Mouse (Mus musculus) T-helper 17 cell (primary cell): ENCODE measurements around the gene Hnrnpu.
"Not testable (repeated sequence)": the region's sequence is repeated elsewhere in the genome, so short reads cannot be mapped to it uniquely, and the experiment has no call there.

ENCODE experiments used
- in situ Hi-C, 2 experiments: fragments of 300-600 bp; cut with MboI, MseI; formaldehyde crosslinking; loops; 1 replicate in 1 of 2; 2 replicates in 1 of 2; pipeline ENCODE4 v1.15.1; 2025; ENCODE audit warnings: high pct_unique_total_duplicates in 2 of 2

Hnrnpu gene

GRCm38 (mm10) chr1:178337551-178338317 is at the start of gene Hnrnpu:
Gene Hnrnpu, minus strand, starts transcription at chr1:178337797.
- in situ Hi-C loops, result loop anchor here (10.0 kb wide), 2 partner anchors 67 to 543 kb away; partner anchors contain the start of genes Adss (in 2 of the 2) and Efcab2 (in 2 of the 2)

- in situ Hi-C loops, result no loop called here
Observed at GRCm38 (mm10) chr1:178382165-178382564, 44.6 kb upstream of the Hnrnpu start.

DNA sequence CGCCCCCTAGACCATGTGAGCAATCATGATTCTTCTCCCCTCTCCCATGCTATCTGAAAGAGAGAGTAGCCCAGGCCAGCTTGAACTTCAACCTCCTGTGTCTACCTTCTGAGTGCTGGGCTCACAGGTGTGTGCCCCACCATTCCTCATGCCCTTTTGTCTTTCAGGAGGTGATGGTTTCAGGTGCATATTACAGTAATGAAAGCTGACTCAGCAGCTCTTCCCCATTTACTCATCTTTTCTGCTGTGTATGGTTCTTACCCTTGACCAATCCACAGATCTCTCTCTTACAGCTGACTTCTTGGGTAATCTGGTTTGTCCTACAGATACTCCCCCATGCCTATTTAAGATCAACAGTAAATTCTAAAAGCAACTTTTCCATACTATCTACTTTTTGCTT is 41.6 kb upstream of the Hnrnpu start:
- in situ Hi-C loops, result no loop called here

GRCm38 (mm10) chr1:178378115-178378514 is 40.5 kb upstream of the Hnrnpu start:
- in situ Hi-C loops, result no loop called here

DNA sequence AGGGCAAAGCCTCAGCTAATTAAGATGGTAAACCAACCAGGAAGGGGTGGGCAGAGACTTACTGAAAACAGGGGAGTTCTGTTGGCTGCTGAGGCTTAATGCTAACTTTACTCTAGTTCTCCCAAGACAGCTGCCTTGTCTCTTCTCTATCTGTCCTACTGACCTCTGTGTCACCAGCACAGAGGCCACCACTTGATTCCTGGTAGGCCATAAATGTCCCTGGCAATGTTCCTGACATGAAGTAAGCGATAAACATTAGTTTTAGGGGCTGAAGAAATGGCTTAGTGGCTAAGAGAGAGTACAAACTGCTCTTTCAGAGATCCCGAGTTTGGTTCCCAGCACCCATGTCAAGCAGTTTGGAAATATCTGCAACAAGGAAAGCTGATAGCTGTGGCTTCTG is 39.3 kb upstream of the Hnrnpu start:
- in situ Hi-C loops, result no loop called here

DNA sequence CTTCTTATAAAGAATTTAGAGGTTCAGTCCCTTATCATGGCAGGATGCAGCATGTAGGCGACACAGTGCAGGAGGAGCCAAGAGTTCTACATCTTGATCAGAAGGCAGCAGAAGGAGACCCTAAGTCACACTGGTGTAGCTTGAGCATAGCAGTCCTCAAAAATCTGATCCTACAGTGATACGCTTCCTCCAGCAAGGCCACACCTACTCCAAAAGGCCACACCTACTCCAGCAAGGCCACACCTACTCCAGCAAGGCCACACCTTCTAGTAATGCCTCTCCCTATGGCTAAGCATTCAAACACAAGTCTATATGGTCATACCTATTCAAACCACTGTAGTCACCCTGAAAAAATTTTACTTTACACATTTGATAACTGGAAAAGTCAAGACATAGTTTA is 38.5 kb upstream of the Hnrnpu start:
- in situ Hi-C loops, result no loop called here

- in situ Hi-C loops, result no loop called here
Observed at GRCm38 (mm10) chr1:178375381-178375780, 37.8 kb upstream of the Hnrnpu start.

DNA sequence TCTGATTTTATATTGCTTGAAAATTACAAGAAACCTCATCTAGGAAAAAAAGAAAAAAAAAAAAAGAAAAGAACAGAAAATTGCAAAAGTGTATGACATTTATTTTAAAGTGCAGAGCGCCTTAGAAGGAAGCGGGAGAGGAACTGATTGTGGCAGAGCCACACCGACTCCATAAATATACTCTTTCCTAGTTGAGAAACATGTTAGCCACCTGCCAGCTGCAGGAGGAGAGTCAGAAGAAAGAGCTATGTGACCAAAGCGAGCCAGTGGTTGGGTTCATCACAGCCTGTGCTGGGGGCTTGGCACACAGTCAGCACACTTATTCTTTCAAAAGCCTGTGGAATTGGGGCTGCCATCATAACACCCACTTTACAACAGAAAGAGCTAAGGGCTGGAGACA is 35.1 kb upstream of the Hnrnpu start:
- in situ Hi-C loops, result no loop called here

- in situ Hi-C loops, result no loop called here
Observed at GRCm38 (mm10) chr1:178369272-178369651, 31.7 kb upstream of the Hnrnpu start.

- in situ Hi-C loops, result no loop called here
Observed at GRCm38 (mm10) chr1:178368548-178369271, 31.1 kb upstream of the Hnrnpu start.

DNA sequence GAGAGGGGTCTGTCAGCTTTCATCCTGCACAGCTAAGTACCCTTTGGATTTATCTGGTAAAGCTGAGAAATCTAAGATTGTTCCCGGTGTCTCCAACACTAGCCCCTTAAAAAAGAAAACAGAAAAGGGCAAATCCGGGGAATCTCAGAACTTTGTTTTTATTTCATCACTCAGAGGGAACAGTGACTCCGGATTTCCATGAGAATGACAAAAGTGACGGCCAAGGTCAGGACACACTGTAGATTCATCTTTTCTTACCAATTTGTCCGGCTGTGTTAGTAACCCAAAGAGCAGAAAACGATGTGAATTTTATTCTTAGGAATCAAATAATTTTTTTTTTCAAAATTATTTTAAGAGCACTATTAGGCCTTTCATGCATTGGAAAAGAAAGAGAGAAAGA is 30.5 kb upstream of the Hnrnpu start:
- in situ Hi-C loops, result no loop called here

GRCm38 (mm10) chr1:178365171-178365570 is 27.6 kb upstream of the Hnrnpu start:
- in situ Hi-C loops, result no loop called here

DNA sequence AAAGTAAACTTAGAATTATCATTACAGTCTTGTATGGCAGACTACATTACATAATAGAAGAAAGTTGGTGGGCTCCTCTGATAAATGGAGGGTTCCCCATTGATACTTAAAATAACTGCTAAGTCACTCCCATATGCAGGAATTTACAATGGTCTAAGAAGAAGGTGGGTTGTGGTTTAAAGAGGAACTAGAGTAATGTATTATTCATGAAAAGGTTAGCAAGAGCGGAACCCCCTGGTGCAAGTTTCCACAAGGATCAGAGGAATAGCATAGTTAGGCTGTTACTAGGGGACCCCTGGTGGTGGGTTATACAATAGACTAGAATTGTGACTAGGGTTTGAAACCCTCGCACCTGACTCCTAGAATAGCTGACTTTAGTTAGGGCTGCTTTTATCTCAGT is 23.1 kb upstream of the Hnrnpu start:
- in situ Hi-C loops, result no loop called here

DNA sequence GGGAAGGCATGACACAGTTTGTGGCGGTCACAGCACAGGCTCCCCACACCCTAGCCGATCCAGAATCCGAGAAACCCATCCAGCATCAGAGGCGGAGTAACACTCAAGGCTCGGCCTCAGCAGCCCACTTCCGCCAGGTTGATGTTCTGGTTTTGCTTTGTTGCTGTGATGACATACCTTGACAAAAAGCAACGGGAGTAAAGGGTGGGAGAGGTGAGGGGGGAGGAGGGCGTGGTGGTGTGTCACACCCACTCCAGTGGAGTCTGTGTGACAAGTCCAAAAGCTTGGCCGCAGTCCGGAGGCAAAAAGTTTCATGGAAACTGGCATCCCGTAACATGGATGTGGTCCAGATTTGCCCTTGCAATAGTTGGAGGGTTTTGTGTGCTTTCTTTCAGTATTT is 22.7 kb upstream of the Hnrnpu start:
- in situ Hi-C loops, result no loop called here

GRCm38 (mm10) chr1:178357776-178358710 is 20.4 kb upstream of the Hnrnpu start:
- in situ Hi-C loops, result no loop called here

DNA sequence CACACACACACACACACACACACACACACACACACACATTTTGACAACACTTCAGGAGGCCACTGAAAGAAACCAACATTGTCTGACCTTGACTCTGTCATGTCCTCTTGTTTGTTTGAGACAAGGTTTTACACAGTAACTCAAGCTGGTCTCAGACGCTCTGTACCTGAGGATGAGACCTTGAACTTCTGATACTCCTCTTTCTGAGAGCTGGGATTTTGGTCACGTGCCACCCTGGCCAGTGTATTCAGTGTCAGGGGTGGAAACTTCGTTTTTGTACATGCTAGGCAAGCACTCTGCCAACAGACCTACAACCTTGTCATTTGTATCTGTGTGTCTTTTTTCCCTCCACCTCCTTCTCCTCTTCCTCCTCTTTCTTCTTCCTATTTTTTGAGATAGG is 17.0 kb upstream of the Hnrnpu start:
- in situ Hi-C loops, result no loop called here

- in situ Hi-C loops, result no loop called here
Observed at GRCm38 (mm10) chr1:178351643-178352042, 14.0 kb upstream of the Hnrnpu start.

- in situ Hi-C loops, result no loop called here
Observed at GRCm38 (mm10) chr1:178350792-178351191, 13.2 kb upstream of the Hnrnpu start.

DNA sequence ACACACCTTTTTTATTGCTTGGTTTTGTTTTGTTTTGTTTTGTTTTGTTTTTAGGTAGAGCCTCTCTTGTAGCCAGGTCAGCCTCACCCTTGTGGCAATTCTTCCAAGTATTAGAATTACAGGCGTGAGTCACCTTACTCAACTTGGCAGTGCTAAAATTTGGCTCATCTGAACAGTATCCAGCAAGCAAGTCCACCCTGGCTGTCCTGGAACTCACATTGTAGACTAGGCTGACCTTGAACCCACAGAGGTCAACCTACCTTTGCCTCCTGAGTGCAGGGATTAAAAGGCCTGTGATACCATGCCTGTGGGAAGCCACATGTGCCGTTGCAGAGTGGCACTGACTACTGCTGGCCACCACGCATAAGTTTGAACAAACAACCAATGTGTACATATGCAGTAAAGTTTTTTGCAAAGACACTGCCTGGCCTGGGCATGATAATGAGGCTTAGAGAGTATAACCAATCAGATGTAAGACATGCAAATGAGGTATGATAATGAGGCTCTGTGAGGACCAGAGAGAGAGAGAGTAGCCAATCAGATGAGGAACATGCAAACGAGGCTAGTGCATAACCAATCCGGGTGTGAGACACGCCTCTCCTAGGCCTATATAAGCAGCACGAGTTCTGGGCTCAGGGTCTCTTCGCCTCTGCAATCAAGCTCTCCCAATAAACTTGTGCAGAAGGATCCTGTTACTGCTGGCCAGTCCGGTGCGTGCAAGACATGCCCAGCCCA is 6.6 kb upstream of the Hnrnpu start:
- in situ Hi-C loops, result not testable (repeated sequence)

GRCm38 (mm10) chr1:178342612-178343011 is 5.0 kb upstream of the Hnrnpu start:
- in situ Hi-C loops, result no loop called here

GRCm38 (mm10) chr1:178342063-178342462 is 4.5 kb upstream of the Hnrnpu start:
- in situ Hi-C loops, result no loop called here
